Mouse (Mus musculus) thymus, adult 2 months (tissue): Measurements from ENCODE around the gene Gm12794.

Source experiments
- CTCF ChIP-seq: fragments of 200-500 bp; IDR thresholded peaks from 2 replicates; pipeline ENCODE4 v1.5.1; 2012; ENCODE audit warnings: mild to moderate bottlenecking, control low read depth, low read length, moderate library complexity, borderline replicate concordance; ENCODE audit not compliant: control insufficient read depth, poor library complexity, insufficient read depth; ENCODE audit errors: extremely low read depth
- POLR2A ChIP-seq: fragments of 200-500 bp; IDR thresholded peaks from 2 replicates; pipeline ENCODE4 v1.6.1; 2012; ENCODE audit warnings: mild to moderate bottlenecking, low read length, control low read depth, moderate library complexity; ENCODE audit not compliant: control insufficient read depth, poor library complexity, insufficient read depth; ENCODE audit errors: extremely low read depth

DNA sequence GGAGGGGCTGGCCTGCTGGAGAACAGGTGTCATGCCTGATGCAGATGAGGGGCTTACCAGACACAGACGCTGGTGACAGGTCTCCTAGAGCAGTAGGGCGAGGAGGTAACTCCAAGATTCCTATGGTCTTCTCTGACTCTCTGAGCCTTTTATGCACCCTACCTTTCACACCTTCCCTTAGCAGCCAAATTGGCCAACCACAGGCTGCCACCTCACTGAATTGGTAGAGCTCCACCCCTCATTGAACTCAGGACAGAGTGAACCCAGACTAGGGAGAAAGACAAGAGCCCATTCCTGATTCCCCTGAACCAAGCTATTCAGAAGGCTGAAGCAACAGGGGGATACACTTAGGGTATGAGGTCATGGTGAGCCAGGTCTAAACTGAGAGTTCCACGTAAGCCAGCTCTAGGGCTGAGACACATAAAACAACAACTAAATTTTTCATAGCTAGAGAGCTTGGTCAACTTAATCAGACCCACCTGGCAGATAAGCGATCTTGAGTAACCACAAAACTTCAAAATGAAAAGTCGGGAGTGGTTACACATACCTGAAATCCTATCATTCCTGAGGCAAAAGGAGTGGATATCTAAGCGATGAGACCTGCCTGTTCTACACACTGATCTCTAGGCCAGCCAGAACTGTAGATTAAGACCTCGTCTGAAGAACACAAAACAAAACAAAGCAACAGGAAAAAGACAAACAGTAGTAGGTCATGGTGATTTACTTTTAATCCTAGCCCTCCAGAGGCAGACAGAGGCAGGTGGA is 46.4 kb upstream of the Gm12794 start, which contains the start of gene C130073F10Rik:
- TF ChIP-seq POLR2A (no peak), CTCF (no peak)
